Mouse (Mus musculus): ENCODE measurements at regions not wholly inside any gene's neighbourhood (a gene's known extent, or its start where the extent isn't known, plus 50 kb on each side); places are given as distances from the start of the nearest gene placed in this dataset.
A peak's percentile ranks its signal among the peaks of the same experiment; 100 is the strongest.

DNA sequence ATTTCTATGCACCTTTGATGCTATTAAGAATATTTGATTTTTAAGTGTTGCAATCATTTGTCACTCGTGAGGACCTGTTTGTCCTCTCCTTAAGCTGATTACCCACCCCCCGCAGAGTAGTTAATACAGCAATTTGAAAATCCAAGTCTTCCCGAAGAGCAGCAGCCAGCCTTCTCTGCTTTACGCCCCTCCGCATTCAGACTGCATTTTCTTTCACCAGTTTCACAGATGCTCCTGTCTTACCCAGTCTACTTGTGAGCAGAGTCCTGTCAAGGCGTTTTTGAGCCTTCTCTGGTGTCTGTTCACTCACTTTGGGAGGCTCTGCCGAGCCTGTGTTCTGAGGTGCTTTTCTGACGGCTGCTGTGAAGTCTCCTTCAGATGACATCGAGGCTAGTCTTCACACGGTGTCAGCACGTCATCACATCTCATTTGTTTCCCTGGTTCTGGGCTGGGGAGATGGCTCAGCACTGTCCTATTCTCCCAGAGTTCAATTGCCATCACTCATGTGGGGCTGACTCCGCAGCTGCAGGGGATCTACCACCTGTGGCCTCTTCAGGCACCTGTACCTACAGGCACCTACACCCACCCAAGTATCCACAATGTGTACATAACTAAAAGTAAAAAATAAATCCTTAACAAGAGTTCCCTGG is 178.3 kb downstream of the Bcl2l11 start:
- DNase-seq, result no peak

DNA sequence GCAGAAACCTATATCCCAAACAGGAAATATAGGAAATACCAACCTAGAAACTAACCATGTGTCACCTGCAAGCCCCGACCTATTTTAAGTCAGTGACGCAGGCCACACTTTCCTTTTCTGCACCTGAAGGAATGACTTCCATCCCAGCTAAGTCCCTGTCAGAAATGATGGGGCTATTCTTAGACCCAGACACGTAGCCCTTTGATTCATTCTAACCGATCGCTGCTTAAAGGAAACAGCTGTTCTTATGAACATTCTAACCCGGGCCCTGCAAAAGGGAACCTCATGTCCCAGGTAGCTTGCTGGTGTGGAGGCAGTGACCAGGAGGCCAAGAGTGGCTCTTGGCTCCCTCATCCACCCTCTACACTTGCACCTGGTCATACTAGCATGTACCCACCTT is 180.9 kb downstream of the Bcl2l11 start:
- no peak for DNase-seq

DNA sequence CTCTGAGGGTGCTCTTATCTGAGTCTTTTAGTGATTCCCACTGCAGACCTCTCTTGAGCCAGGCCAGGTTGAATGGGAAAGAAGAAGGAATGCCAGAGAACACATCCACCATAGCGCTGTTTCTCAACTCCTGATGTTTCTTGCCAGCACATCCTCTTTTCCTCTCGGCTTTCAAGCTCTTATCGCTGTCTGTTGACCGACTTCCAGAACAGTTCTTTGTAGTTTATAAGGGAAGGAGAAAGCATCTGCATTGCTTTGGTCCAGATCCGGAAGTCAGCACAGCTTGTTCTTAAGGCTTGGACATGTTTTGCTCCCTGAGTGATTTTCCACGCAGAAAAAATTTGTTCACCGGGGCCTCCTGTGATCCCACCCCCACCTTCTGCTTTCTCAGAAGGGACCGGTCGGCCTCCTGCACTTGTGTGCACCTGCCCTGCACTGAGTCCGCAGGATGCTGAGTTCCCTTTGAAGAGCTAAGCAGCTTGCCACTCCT is 183.7 kb downstream of the Bcl2l11 start:
- no peak for DNase-seq

DNA sequence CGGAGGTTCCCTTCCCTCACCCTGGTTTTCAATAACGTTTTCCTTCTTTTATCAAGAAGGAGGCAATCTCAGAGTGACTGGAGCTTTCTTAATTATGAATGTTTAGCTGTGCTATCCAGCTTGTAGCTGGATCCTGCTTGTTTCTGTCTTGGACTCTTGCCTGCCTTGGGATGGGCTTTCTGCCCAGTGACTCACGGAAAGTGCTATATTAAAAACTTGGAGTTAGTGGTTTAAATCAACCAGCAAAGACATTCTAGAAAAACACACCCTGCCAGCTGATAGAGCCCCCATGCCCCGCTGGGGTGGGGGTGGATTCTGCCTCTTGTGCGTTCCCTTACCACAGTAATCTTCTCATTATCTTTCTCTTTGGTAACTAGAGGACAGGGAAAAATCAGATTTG is 184.2 kb downstream of the Bcl2l11 start:
- peak; percentile 64 to 66 for DNase-seq

DNA sequence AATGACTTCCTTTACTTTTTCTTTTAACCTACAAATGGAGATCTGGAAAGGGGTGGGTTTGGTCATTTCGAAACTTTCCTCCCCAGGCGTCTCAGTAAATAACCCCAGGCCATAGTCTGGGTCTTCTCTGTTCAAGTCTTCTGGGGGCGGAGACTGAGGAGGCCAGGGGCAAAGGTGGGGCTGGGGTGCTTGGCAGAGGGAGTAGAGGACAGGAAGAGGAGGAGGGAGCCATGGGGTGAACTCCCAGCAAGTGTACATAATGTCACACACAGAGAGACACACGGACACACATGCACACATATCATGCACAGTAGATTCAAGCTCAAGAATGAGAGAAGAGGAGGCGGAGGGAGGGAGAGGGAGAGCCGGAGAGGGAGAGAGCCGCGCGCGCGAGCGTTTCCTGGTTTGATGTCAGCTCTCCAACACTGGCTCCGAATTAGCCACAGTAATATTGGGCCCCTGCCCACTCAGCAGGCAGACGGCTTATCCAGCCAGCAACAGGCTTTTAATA is 186.3 kb downstream of the Bcl2l11 start:
- DNase-seq, result peak; percentile 44 to 55

DNA sequence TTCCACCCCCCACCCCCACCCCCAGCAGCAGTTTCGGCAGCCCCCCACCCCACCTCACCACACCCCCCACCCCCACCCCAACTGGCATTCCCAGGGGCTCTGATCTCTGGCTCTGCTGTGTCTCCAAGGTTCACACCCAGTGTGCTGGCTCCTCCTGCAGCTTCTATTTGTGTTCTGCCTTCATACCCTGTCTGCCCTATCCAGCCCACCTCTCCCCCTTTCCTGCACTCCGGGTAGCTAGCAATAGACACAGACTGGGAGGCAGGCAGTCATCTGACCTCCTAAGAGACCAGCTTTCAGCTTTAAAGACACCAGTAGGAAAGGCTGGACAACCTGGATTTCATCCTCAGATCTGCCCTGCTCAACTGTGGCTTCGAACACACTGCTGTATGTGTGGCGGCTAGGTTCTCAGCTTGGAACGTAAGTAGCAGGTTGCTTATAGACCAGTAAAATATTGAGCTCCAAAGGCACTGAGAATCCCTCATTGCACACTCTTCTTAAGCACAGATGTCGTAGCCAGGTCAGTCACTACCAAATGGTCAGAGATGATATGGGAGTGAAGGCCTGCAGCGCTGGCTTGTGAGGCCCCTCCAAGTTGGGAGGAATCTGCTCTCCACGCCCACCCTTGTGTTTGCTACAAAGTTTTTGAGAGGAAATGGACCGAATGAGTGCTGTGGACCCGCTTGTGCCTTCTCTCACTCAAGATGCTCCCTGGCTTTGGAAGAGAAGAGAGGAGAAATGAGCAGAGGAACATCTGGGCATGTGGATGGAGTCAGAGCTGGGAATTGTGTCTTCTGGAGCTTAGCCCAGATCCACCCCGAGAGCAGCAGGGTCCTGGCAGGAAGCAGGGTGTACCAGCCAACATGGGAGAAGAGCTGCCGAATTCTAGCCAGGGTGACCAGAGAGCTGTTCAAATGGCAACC is 187.1 kb downstream of the Bcl2l11 start:
- DNase-seq, result no peak

DNA sequence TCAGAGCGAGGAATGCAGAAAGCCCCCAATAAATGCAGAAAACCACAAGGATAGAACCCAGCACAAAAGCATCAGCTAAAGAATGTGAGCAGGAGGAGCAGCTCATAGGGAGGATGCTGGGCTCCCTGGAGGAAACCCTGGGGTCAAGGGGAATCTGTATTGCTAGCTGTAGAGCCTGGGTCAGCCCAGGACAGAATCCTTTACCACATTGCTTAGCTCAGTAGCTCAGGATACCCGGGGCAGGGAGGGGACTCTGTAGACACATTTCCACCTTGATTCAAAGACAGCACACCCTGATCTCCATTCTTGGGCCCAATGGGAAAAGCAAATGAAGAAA is 187.7 kb downstream of the Bcl2l11 start:
- no peak for DNase-seq

DNA sequence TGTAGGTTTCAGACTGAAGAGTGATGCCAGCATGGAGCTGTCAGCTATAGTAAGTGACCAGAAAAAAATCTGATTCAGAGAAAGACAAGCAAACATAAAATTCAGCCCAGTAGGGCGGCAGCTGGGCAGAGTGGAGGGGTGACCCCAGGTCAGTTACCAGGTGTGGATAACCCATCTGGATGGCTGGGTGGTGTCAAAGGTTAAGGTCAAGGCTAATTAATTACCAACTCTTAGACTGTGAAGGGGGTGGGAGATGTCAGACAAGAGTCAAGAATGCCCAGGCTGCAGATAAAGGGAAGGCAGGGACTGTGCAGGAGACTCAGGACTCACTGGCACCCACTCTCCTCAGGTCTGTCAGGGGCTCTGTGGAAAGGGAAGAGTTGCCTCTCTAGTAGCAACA is 188.1 kb downstream of the Bcl2l11 start:
- no peak for DNase-seq

DNA sequence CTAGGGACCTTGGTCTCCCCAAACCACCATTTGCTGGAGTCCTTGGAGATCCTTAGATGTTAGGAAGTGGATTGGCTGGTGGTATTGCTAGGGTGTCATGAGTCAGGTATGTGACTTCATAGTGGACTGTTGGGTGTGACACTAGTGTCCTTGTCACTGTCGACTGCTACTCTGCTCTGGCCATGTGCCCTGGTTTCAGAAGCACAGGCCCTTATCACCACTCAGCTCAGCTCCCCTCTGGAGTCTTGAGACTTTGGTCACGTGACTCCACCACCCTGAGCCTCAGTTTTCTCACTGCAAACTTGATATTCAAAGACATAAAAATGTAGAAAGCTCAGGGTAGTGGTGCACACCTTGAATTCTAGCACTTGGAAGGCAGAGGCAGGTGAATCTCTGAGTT is 190.7 kb downstream of the Bcl2l11 start:
- no peak for DNase-seq

DNA sequence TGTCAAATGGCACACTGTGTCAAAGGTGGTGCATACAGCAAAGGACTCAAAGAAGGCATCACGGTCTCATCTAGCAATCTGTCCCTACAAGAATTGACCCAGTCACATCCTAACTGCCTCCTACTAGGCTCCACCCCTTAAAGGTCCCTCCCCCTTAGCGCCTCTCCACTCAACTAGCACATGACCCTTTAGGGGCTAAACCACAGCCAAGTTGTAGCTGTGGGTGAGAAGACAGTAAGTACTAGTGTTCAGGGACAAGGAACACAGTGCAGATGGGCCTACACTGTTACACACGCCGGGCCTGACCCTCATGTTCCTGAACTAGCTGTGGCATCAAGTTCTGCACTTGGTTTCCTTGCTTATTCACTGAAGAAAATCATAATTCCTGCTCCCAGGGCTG is 192.4 kb downstream of the Bcl2l11 start:
- no peak for DNase-seq

DNA sequence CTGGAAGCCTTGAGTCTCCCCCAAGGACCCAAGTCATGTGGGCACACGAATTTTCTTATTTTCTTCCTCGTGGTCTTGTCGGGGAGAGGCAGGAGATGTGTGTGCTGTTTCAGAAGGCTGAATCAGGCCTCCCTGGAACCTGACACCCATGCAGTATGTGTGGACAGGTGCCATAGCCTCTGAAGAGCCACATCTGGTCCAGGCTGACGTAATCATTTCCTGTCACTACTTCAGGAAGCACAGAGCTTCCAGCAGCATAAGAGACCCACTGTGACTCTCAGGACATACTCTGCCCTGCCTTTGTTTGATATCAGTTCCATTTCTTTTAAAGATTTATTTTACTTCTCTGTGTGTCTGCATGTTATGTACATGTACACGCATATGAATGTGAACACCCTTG is 193.1 kb downstream of the Bcl2l11 start:
- no peak for DNase-seq

DNA sequence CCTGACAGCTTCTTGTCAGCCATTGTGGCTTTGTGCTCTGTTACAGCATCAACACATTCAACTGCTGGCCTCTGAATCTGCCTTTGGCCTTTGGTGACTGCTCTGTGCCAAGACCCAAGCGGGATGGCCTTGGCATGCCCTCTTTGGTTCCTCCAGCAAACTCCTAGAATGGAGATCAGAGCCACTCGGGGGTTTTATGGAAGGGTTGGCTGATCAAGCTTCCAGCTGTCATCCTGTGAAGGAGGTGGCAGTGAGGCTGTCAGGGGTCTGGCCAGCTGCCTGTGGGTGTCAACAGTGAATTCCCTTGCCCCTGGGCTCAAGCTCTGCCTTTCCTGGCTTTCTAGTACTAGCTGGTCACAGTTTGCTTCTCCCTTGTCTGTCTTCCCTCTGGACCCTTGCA is 195.6 kb downstream of the Bcl2l11 start:
- peak in 1 of 2 experiments; percentile 25 for DNase-seq

DNA sequence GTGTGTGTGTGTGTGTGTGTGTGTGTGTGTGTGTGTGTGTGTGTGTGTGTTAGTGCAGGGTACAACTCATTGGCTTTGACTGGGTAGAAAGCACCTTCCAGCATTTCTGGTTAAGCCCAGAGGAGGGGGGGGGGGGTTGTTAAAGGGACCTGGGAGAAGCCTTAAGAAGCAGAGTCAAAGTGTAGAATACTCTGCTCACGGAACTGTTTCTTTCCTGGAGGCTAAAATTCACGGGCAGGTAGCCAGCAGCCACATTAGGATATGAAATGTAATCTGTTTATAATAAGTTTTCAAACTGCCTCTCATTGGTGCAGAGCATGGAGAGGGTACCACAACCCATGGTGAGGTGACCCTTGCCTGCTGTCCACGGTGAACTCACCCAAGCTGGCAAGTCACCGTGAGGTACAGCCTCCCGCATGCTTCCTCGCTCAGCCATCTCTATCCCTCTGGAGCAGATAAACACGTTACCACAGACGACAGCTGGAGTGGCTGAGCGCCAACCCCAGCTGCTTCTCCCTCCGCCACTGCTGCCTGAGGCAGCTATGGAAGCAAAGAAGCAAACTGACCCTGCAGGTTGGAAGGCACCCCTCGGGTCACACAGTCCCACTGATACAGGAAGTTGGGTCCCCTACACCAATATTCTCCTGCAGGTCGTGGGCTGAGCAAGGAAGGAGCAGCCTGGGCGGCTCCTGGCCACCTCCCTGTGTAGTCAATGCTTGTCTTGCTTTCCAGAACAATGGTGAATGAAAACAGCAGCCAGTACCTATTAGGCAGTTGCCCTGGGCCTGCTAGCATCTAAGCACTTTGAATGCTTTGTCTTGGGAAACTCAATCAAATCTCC is 198.6 kb downstream of the Bcl2l11 start:
- DNase-seq, result peak in 1 of 2 experiments; percentile 43

DNA sequence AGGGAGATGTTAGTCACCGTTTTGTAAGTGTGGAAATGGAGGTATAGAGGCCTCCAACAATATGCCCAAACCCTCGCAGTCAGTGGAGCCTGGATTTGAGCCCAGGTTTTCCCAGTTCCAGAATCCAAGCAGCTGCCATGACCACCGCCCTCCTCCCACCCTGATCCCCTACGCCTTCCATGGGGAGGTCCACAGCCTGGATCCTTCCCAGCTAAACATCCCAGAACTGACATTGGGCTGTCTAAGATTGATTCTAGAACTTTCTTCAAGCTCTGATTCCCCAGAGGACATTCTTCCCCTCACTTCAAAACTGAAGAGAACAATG is 199.2 kb downstream of the Bcl2l11 start:
- DNase-seq, result no peak

DNA sequence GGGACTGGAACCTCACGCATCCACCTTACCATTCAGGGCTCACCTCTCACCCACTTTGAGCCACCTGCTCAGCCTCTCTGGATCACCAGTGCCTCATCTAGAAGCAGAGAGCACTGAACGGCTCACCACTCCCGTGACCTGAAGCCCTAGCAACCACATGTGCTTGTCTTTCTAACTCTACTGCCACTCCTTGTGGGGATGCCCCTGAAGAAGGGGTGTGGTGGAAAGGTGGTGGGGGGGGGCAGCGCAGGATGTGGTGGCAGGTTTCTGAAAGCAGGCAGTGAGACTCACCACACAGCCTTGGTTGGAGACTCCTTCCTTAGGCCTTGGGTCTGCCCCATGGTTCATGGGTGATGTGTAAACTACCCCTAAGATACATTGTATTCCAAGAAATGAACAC is 199.6 kb downstream of the Bcl2l11 start:
- no peak for DNase-seq

DNA sequence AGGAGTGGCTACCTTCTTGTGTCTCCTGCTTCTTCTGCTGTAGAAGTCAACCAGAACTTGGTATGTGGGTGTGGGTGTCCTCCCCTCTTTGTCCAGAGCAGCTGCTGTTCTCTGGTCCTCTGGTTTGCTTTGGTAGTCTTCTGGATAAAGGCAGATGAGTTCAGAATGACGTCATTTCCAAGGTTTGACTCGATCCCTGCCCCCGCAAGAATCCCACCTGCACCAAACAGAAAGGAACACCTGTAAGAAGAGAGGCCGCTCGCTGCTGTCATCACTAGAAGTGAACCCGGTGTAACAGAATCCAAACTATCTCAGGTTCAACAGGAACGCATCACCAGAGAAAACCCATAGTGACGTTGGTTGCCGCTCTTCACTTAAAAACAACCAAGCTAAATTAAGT is 205.0 kb downstream of the Bcl2l11 start:
- DNase-seq, result no peak

DNA sequence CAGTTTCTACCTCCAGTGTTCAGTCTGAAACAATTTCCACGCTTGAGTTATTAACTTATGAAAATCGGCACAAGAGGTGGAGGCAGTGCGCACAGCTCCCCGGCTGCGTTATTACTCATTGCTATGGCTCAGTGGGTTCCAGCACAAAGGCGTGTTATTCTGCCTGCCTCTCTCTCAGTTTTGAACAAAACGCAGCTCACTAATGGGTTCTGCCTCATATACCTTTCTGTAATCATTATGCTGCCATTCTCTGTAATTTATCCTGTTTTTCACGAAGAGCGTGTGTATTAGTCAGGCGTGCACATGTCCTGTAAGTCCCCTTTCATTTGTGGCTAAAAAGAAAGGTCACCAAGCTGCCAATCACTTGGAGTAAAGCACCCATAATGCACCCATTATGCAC is 205.4 kb downstream of the Bcl2l11 start:
- DNase-seq, result no peak

DNA sequence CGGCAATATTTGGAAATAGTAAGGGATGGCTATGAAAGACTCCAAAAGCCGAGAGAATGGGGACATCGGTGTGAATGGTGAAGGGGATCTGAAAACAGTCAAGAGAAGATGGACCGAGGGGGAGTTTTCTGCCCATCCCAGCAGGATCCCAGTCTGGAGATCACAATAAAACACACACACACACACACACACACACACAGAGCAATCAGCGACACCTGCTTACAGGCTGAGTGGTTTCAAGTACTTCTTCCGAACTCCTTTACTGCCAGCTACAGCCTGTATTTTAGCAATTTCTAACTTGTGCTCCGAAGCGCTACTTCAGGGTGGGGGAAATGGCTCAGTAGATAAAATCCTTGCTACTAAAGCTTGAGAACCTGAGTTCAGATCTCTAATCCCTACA is 205.8 kb downstream of the Bcl2l11 start:
- DNase-seq, result no peak

DNA sequence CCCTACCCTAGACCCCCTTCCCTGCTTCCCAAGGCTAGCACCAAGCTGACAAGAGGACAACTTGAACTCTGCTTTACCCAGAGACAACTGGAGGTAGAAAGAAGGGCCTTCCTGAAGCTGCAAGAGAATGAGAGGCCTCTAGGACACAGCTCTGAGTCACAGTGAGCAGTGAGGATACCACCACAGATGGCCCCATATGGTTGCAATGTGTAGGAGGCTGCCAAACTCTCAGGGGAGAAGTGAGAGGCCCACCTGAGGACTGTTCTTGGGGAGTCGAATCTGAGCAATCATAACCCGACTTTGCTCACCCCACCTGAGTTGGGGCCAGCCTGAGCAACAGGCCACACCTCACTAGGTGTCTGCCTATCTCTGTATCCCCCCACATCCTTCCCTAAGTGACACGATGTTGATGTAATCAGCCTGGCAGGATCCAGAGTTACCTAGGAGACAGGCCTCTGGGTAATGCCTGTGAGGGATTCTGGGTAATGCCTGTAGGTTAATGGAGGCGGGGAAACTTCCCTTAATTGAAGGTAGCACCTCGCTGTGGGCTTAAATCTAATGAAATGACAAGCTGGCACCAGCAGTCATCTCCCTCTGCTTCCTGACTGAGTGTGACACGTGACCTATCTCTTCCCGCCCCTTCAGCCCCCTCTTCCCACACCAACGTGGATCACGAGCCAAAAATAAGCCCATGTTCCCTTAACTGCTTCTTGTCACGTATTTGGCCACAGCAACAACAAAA is 207.7 kb downstream of the Bcl2l11 start:
- no peak for DNase-seq

DNA sequence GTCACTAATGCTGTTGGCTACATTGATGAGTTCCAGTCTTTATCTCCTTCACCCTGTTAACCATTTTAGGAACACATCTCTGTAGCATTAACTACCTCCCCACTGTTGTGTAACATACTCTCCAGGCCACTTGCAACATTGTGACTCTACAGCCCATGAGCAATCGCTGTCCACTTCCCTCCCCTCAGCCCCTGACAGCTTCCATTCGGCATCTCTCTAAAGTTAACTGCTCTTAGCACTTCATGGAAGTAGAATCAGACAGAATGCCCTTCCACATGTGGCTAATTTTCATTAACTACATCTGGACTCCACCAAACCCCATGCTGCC is 208.3 kb downstream of the Bcl2l11 start:
- DNase-seq, result no peak

DNA sequence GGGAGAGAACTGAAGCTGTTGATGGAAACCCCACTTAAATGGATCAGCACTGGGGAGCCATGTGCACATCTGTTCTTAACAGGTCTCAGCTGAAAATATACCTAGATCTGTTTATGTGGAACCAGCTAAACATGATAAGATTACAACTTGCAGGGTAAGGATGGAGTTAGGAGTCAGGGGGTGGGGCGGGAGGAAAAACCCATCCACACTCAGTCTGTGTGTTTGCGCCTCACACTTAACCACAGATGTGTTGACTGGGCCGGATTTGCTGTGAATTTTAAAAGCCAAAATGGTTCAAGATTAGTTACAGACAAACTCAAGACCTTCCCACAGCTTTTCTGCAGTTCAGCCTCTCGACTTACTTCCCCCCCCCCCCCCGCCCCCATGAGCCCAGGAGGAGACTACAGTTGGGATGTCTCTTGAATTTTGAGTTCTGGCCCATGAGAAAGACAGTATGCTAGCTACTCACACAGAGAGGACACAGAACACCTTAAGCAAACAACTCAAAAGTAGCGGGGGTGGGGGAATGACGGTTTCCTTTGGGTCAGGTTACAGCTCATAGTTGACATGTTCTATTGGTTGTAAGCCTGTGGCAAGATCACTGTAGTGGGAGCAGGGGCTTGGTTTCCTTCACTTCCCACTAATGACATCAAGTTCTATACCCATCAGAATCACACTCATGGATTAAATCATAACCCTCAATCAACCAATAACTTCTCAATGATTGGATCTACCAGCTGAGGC is 209.1 kb downstream of the Bcl2l11 start:
- no peak for DNase-seq

DNA sequence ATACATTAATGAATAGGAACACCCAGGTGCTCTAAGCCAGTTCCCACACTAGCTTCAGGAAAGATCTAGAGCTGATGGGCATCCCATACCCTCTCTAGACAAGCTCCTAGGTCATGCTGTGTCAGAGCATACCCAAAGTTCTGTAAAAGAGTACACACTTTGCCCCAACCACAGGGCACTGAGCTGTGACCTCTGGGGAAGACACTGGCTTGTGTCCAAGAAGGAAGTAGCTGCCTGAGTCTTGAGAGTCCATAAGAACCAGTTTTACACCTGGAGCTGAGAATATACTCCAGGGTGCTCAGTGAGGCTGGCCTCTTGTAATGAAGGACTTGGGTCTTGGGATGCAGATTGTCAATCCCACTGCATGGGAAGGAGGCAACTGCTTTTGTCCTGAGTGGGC is 211.4 kb downstream of the Bcl2l11 start:
- peak; percentile 67 to 74 for DNase-seq
